10 mouse cellular contexts compared by ENCODE assay signal in the genomic region with DNA sequence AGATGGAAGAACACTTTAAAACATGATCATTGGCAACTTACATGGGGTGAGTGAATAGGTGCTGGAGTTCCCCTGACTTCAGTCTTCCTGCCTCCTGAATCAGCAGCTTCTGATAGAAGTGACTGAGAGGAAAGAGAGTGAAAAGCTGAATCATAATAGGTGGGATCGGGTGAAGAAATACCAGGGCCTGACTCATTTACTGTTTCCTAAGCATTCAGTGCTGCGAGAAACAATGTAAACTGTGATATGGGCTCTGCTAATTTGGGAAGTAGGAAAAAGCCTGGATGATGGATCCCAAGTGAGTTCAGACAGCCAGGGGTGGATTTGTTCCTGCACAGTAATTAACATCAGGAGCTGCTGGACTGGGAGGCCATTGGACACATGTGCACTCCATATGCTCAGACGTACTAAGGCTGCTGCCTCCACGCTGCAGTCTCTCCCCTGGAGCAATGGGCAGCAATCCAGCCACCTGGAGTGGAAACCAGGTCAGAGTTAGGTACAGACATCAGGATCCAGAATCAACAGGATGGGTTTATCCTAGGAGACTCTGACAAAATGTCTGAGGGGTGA. TPM values are rescaled to one million over a fixed set of nuclear protein-coding genes. Genes with fewer than 3 reads are reported as not detected.
DNase-seq lines count a peak whose midpoint lies in the region; ATAC-seq and TF ChIP-seq lines count a peak whose summit lies in the region.
"Had no signal": no experiment of that assay in that cellular context is flagged by ENCODE, and none has a peak within 500 bp of the region (broad histone marks: within the 10 kb centered on the region; RNA-seq: fewer than 3 reads in every experiment).

No protein-coding gene starts in this region.

- no peaks in the 10 kb centered on the region for H3K9me3 ChIP-seq in MEL (replicated peaks; ENCODE audit: insufficient read depth, low read length)
- H3K9me3 ChIP-seq in limb, embryonic 14.5 days (ENCODE audit: control insufficient read depth, low read length), result no peaks in the 10 kb centered on the region
- H3K9me3 ChIP-seq: intestine, embryonic 15.5 days had no signal

- H3K36me3 ChIP-seq in MEL (ENCODE audit: control insufficient read depth in 1 of 2, insufficient read depth in 2 of 2, low read length in 2 of 2), result peaks cover 1 to 65% of the 10 kb centered on the region in 2 experiments; a peak in 2 of 4 replicates
- no peaks in the 10 kb centered on the region for H3K36me3 ChIP-seq in limb, embryonic 14.5 days (ENCODE audit: control insufficient read depth, insufficient read depth, low read length)
- H3K36me3 ChIP-seq: intestine, embryonic 15.5 days had no signal

- peak overlapping the region; percentile 10; the same call in 1 of the 2 replicates for H3K4me2 ChIP-seq in limb, embryonic 14.5 days (replicated peaks; ENCODE audit: low read depth, low read length, severe bottlenecking)
- H3K4me2 ChIP-seq: intestine, embryonic 15.5 days had no signal

- no peak overlapping the region for H3K9ac ChIP-seq in MEL (ENCODE audit: control insufficient read depth, low read depth, low read length, poor library complexity, severe bottlenecking)
- no peak overlapping the region for H3K9ac ChIP-seq in limb, embryonic 14.5 days (ENCODE audit: low read depth, low read length, severe bottlenecking)
- H3K9ac ChIP-seq: intestine, embryonic 15.5 days had no signal

- peaks cover 32% of the 10 kb centered on the region for H3K79me2 ChIP-seq in MEL (ENCODE audit: control insufficient read depth, insufficient read depth, low read length, poor library complexity)

- TF ChIP-seq POLR2A in MEL (IDR thresholded peaks at IDR 0.05; ENCODE audit: control insufficient read depth in 1 of 2, insufficient read depth in 1 of 2, low read depth in 1 of 2, low read length in 2 of 2, poor library complexity in 1 of 2), result no peak
- TF ChIP-seq POLR2A in limb, embryonic 14.5 days (IDR thresholded peaks at IDR 0.05; ENCODE audit: borderline replicate concordance, extremely low read depth, insufficient read depth, insufficient read length), result no peak

- TF ChIP-seq CTCF in MEL (IDR thresholded peaks at IDR 0.05 in 2 of 3, conservative IDR thresholded peaks at IDR 0.05 in 1 of 3; ENCODE audit: control insufficient read depth in 1 of 3, insufficient read depth in 1 of 3, low read depth in 2 of 3, low read length in 3 of 3, poor library complexity in 1 of 3, severe bottlenecking in 1 of 3), result no peak

- TF ChIP-seq RAD21 in MEL (IDR thresholded peaks at IDR 0.05; ENCODE audit: low read depth, low read length), result no peak

- peak; percentile 73 for ATAC-seq in limb, embryonic 14.5 days (ENCODE audit: low FRiP score, low read depth)
- ATAC-seq: intestine, embryonic 15.5 days had no signal

- no peak overlapping the region for H3K27ac ChIP-seq in MEL (ENCODE audit: control insufficient read depth, low read depth, low read length)
- peak overlapping the region; percentile 53 for H3K27ac ChIP-seq in limb, embryonic 14.5 days (replicated peaks; ENCODE audit: low read depth, low read length)
- H3K27ac ChIP-seq: intestine, embryonic 15.5 days; macrophage had no signal

- H3K27me3 ChIP-seq in MEL (ENCODE audit: control insufficient read depth in 1 of 2, insufficient read depth in 2 of 2, low read length in 2 of 2), result no peaks in the 10 kb centered on the region
- H3K27me3 ChIP-seq in limb, embryonic 14.5 days (ENCODE audit: control insufficient read depth, insufficient read depth, low read length), result no peaks in the 10 kb centered on the region
- H3K27me3 ChIP-seq: intestine, embryonic 15.5 days had no signal

- DNase-seq in kidney, adult 18-20 months, result peak; percentile 54
- no peak for DNase-seq in kidney, adult 8-10 months
- DNase-seq in MEL (ENCODE audit: low read depth, low spot score), result peak; percentile 20
- peak; percentile 65 for DNase-seq in embryo, embryonic 11 days
- peak; percentile 87 for DNase-seq in limb, embryonic 14.5 days (ENCODE audit: low spot score)
- DNase-seq in testis, postnatal 14 days (ENCODE audit: low spot score), result no peak
- DNase-seq in right cerebral cortex, postnatal 14 days, result no peak
- DNase-seq: adrenal gland, postnatal 36 days had no signal

- 12% methylated on average over 4 of the region's 4 CpGs for WGBS in limb, embryonic 14.5 days

- H3K4me3 ChIP-seq in MEL (ENCODE audit: control insufficient read depth in 1 of 2, insufficient read depth in 1 of 2, low read depth in 2 of 2, low read length in 2 of 2), result no peak overlapping the region
- H3K4me3 ChIP-seq in limb, embryonic 14.5 days (replicated peaks; ENCODE audit: low read length), result no peak overlapping the region
- H3K4me3 ChIP-seq: intestine, embryonic 15.5 days had no signal

- H3K4me1 ChIP-seq in MEL (ENCODE audit: control insufficient read depth in 1 of 2, insufficient read depth in 2 of 2, low read length in 2 of 2), result peaks cover 30 to 43% of the 10 kb centered on the region in 2 experiments
- H3K4me1 ChIP-seq in limb, embryonic 14.5 days (ENCODE audit: control insufficient read depth, insufficient read depth, low read length), result peaks cover 57% of the 10 kb centered on the region

- no peak for TF ChIP-seq EP300 in MEL (IDR thresholded peaks at IDR 0.05; ENCODE audit: low read depth in 1 of 2, low read length in 2 of 2)

TF ChIP-seq in MEL, 35 proteins besides CTCF, POLR2A, EP300 and RAD21:
- TF ChIP-seq ZKSCAN1 (IDR thresholded peaks at IDR 0.05; ENCODE audit: low read depth, low read length) (no peak), ZC3H11A (IDR thresholded peaks at IDR 0.05; ENCODE audit: low read depth, low read length) (no peak), UBTF (IDR thresholded peaks at IDR 0.05; ENCODE audit: borderline replicate concordance, insufficient read depth, low read depth, low read length) (no peak), USF1 (IDR thresholded peaks at IDR 0.05; ENCODE audit: low read depth, low read length) (no peak), TAL1 (IDR thresholded peaks at IDR 0.05; ENCODE audit: low read length) (no peak), GABPA (IDR thresholded peaks at IDR 0.05; ENCODE audit: low read depth, low read length) (no peak), RCOR1 (IDR thresholded peaks at IDR 0.05; ENCODE audit: low read depth, low read length) (no peak), GATA1 (IDR thresholded peaks at IDR 0.05; ENCODE audit: low read depth, low read length) (no peak), BHLHE40 (IDR thresholded peaks at IDR 0.05; ENCODE audit: borderline replicate concordance, low read depth, low read length) (no peak), CHD1 (IDR thresholded peaks at IDR 0.05; ENCODE audit: low read depth, low read length) (no peak), KAT2A (conservative IDR thresholded peaks at IDR 0.05; ENCODE audit: low read depth, low read length) (no peak), MEF2A (IDR thresholded peaks at IDR 0.05; ENCODE audit: extremely low read depth, insufficient replicate concordance, low read depth, low read length, poor library complexity, severe bottlenecking) (no peak), JUND (IDR thresholded peaks at IDR 0.05; ENCODE audit: low read depth, low read length) (no peak), E2F4 (IDR thresholded peaks at IDR 0.05; ENCODE audit: borderline replicate concordance, low read depth, low read length) (no peak), MAX (IDR thresholded peaks at IDR 0.05; ENCODE audit: low read length) (no peak), MAFK (IDR thresholded peaks at IDR 0.05; ENCODE audit: borderline replicate concordance, low read depth, low read length) (no peak)

RNA-seq across cellular contexts. Expression of a gene that starts 20.1 kb away (rescaled TPM):
- 32.8 and 41.1 TPM in 2 replicates for total RNA-seq in MEL (2012; rRNA removed)
- 10 to 100 TPM in 1 of 2 experiments, not detected in 1; 44.9 TPM for polyA plus RNA-seq in MEL (2012; ENCODE audit: insufficient read depth in 1 of 2, insufficient read length in 2 of 2, low read depth in 1 of 2, low replicate concordance in 2 of 2, missing spikeins in 1 of 2)
- 50.6 and 52.9 TPM in 2 replicates for polyA plus RNA-seq in limb, embryonic 14.5 days (2012; rRNA removed)
- polyA plus RNA-seq in limb, embryonic 14.5 days (2014; fragmentation: Nextera tagmentation; extraction: Ambion mirVana), result 60.5 and 67.7 TPM in 2 replicates

Comparison
In these comparisons a context has a peak if more than half of its experiments do, and no peak if none do; other contexts are left out.
1. DNase-seq: peak in kidney, adult 18-20 months (single experiment), MEL (single experiment), embryo, embryonic 11 days (single experiment) and limb, embryonic 14.5 days (single experiment); none in kidney, adult 8-10 months (0 of 2), testis, postnatal 14 days (single experiment) and right cerebral cortex, postnatal 14 days (single experiment).